Mouse (Mus musculus) hindbrain, embryonic 16.5 days (tissue): Measurements from ENCODE around the gene Tmprss9. TPM values are rescaled to one million over a fixed set of nuclear protein-coding genes. Genes with fewer than 3 reads are reported as not detected.

Experiments used
- ATAC-seq: fragments of 200-750 bp; cut with Nextera tagmentation; 2 replicates; pipeline ENCODE4 v1.8.0; 2017; ENCODE audit warnings: moderate TSS enrichment, moderate library complexity
- H3K27ac ChIP-seq: fragments of 300-500 bp; sonication (generic); 2 replicates; pipeline ENCODE4 v1.5.1; 2014; ENCODE audit warnings: low read depth, mild to moderate bottlenecking, control low read depth, low read length, moderate library complexity
- H3K27me3 ChIP-seq: fragments of 300-500 bp; sonication (generic); replicated peaks from 2 replicates; pipeline ENCODE4 v1.6.1; 2014; ENCODE audit warnings: low read length; ENCODE audit not compliant: control insufficient read depth, insufficient read depth
- H3K36me3 ChIP-seq: fragments of 300-500 bp; sonication (generic); 2 replicates; pipeline ENCODE4 v1.6.1; 2014; ENCODE audit warnings: mild to moderate bottlenecking, low read length, moderate library complexity, mixed read lengths; ENCODE audit not compliant: control insufficient read depth, insufficient read depth
- H3K4me1 ChIP-seq: fragments of 300-500 bp; sonication (generic); 2 replicates; pipeline ENCODE4 v1.6.1; 2014; ENCODE audit warnings: low read depth, low read length; ENCODE audit not compliant: control insufficient read depth, insufficient read depth
- H3K4me2 ChIP-seq: fragments of 300-500 bp; sonication (generic); 2 replicates; pipeline ENCODE4 v1.6.1; 2014; ENCODE audit warnings: mild to moderate bottlenecking, low read length, control low read depth, moderate library complexity
- H3K4me3 ChIP-seq: fragments of 300-500 bp; sonication (generic); 2 replicates; pipeline ENCODE4 v1.5.1; 2014; ENCODE audit warnings: mild to moderate bottlenecking, low read length, control low read depth, moderate library complexity
- H3K9ac ChIP-seq: fragments of 300-500 bp; sonication (generic); 2 replicates; pipeline ENCODE4 v1.6.1; 2014; ENCODE audit warnings: low read depth, mild to moderate bottlenecking, control low read depth, low read length, moderate library complexity
- H3K9me3 ChIP-seq: fragments of 300-500 bp; sonication (generic); 2 replicates; pipeline ENCODE4 v1.6.1; 2014; ENCODE audit warnings: mild to moderate bottlenecking, low read length, moderate library complexity; ENCODE audit not compliant: control insufficient read depth
- WGBS: fragments of 180-500 bp; shearing (Covaris S2); extraction: QIAGEN DNeasy Blood & Tissue Kit; methylation state at CpG from one replicate; pipeline ENCODE4 v1.1.7; 2014; 5-methylcytosine and 5-hydroxymethylcytosine counted together
- polyA plus RNA-seq: library from polyadenylated mRNA; unstranded; fragments of >200 nt; fragmentation: Nextera tagmentation; extraction: Ambion mirVana; gene quantifications from 2 replicates; pipeline ENCODE4 v1.2.1, GENCODE M21; 2015

The Tmprss9 gene
- polyA plus RNA-seq, 1 experiment from 2014 or later = 0.13 TPM

DNA sequence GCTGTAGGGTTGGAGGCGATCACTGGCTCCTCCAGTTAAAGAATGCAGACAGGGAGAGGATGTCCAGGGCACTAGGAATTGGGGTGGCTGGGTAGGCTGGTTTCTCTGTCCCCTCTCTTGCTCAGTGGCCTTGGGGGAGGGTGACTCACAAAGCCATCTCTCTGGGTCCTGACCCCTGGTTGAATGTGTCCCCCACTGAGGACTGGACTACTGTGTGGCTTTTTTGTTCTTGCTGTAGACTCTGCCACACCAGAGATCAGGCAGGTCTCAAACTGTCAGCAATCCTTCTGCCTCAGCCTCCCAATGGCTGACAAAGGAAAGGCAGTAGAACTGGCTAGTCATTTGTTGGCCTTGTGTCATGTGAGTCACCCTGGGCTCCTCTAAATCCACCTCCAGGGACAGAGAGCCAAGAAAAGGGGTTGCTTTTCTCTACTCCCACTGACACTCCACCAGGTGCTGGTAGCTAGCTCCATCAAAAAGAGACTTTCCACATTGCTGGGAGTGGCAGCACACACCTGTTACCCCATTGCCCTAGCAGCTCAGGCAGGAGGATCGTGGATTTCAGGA, 33.2 kb upstream of the Tmprss9 start:
- peaks cover 6% of the 10 kb centered on the region for H3K4me1 ChIP-seq
- H3K27ac ChIP-seq = no peak overlapping the region
- peaks cover 8% of the 10 kb centered on the region; the same call in 1 of the 2 replicates for H3K36me3 ChIP-seq
- no peak overlapping the region for H3K4me2 ChIP-seq
- no peak for ATAC-seq
- H3K9me3 ChIP-seq = 0 out of 2 replicates have a peak, but pooled peaks cover 4% of the 10 kb centered on the region
- no peak overlapping the region for H3K9ac ChIP-seq
- WGBS = 70% methylated on average over 2 of the region's 2 CpGs
- peaks cover 27% of the 10 kb centered on the region for H3K27me3 ChIP-seq
- no peak overlapping the region for H3K4me3 ChIP-seq

DNA sequence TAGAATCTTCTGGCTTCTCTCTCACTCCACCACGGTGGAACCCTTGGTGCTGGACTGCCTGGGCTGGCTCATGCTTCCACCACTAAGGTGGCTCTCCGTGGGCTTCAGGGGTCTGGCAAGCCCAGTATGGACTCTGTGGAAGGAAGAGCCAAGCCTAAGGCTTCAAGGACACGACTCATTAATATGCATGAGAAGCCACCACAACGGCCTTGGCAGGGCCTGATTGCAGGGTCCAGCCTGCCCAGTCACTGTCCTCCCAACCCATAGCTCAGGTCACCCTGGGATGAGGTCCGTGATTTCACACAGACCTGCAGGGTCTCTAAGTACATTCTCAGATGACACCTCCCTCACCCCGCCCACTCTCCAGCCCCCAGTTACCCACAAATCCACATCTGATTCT, 31.8 kb upstream of the Tmprss9 start:
- whole genome bisulfite sequencing = 51% methylated on average over 6 of the region's 6 CpGs
- Histone ChIP-seq H3K4me1 (peaks cover 13% of the 10 kb centered on the region), H3K9ac (no peak overlapping the region), H3K4me2 (no peak overlapping the region), H3K27me3 (peaks cover 18% of the 10 kb centered on the region), H3K4me3 (no peak overlapping the region), H3K36me3 (peaks cover 3% of the 10 kb centered on the region; the same call in 1 of the 2 replicates), H3K27ac (no peak overlapping the region), H3K9me3 (0 out of 2 replicates have a peak, but pooled peaks cover under 1% of the 10 kb centered on the region)
- ATAC-seq = no peak

DNA sequence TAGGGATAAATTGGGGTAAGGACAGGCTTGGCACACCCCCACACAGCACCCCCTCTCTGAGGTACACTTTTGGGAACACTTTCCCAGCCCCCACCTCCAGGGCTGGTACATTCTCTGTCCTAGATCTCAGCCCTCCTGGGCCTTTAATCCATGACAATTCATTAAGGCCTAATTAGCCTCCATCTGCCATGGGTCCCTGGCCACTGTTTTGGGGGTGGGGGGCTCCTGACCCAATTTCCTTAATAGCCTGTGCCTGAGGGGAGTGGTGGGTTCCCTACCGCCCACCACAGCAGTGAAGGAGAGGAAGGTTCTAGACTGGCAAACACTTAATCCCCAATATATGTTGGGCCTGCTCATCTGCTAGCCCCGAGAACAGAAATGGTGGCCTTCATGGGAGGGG, 30.0 kb upstream of the Tmprss9 start:
- no peaks in the 10 kb centered on the region for H3K36me3 ChIP-seq
- H3K9me3 ChIP-seq = no peaks in the 10 kb centered on the region
- H3K4me3 ChIP-seq = no peak overlapping the region
- H3K27ac ChIP-seq = no peak overlapping the region
- 64% methylated on average over 2 of the region's 2 CpGs for WGBS
- peaks cover 15% of the 10 kb centered on the region for H3K27me3 ChIP-seq
- peaks cover 13% of the 10 kb centered on the region for H3K4me1 ChIP-seq
- ATAC-seq = no peak
- no peak overlapping the region for H3K9ac ChIP-seq
- no peak overlapping the region for H3K4me2 ChIP-seq

DNA sequence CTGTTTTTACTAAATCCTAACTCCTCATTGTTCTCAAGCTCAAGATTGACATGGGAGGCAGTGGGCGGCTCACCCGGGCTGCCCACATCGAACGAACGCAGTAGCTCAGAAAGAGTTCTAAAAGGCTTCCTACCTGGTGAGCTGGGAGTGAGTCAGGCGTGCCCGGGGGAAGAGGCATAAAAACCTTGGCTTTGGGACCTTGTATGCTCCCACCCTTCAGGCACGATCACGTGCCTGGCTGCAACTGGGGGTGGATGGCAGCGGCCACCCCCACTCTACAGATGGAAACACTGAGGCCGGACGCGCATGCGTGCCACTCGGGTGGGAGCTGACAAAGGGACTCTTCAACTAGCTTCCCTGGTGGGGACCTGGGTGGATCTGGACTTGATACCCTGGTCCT, 29.3 kb upstream of the Tmprss9 start:
- ATAC-seq = no peak

DNA sequence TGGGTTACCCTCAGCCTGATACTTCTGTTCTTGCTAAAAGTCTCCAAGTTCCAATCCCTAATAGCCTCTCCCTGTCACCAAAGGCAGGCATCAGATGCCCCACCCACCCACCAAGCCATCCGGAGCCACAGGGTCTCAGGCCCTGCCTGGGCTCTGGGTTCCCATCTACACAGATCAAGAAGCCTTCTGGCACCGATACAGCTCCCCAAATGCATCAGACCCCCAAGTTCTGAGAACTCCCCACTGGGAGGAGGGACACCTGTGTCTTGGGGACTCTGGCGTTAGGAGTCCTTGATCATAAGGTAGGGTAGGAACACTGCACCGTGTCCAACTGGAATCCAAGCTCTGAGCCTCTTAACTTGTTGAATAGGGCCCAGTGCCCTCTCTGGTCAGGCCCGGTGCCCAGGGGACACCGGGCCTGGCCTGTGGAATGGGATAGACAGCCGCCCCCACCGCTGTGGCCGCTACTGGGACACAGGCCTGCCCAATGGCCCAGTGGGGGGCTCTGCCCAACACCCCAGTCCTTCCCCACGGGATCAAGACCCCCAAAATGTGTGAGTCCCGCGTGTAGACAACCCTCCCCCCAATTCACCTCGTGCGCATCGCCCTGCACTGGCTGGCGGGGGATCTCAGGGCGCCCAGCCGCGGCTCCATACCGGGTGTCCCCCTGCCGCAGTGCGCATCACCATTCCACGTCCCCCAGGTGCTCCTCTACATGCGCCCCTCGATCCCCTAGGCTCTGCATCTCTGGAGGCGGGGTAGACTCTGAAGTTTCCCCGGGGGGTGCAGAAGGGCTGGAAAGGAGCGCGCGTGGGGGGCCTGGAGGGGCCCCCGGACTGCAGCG, 28.3 kb upstream of the Tmprss9 start:
- peak; percentile 40 for ATAC-seq

More for the DNA sequence above, 29.3 kb upstream of the Tmprss9 start:
- Histone ChIP-seq H3K27ac (no peak overlapping the region), H3K4me1 (peaks cover 13% of the 10 kb centered on the region), H3K36me3 (no peaks in the 10 kb centered on the region), H3K4me2 (no peak overlapping the region; the same call in 1 of the 2 replicates), H3K27me3 (peaks cover 15% of the 10 kb centered on the region), H3K9me3 (no peaks in the 10 kb centered on the region), H3K4me3 (no peak overlapping the region), H3K9ac (no peak overlapping the region)
- WGBS = 79% methylated on average over 15 of the region's 15 CpGs

DNA sequence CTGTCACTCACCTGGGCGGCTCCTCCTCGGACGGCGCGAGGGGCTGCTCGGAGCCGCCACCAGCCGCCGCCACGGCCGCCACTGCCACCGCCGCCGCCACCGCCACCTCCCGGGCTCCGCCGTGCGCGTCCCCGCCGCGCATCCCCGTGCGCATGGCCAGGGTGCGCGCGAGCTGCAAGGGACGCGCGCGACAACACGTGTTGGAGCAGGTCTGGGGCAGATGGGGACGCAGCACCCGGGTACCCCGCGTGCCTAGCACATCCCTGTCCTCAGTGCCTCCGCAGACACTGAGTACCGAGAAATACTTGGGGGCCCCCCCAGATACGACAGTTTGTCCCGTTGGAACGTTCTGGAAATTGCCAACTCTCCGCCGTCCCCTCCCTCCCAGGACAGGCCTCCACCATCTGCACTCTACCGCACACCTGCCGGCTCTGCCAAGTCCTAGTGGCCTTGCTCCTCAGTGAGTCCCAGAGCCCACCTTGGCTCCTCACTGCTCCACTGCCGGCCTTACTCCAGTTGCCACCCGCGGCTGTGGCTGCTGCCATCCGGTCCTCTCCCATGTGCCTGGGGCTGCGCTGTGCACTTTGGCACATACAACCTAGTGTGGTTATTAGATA, 27.6 kb upstream of the Tmprss9 start, which contains the start of gene Lingo3:
Lingo3 (minus strand) TSS at position 109 of the 617 bp plus-strand sequence.
- H3K4me2 ChIP-seq = peak within 1 kb of the TSS; percentile 84
- no peaks in the 10 kb centered on the region for H3K9me3 ChIP-seq
- peak within 1 kb of the TSS; percentile 68 for H3K4me3 ChIP-seq
- H3K9ac ChIP-seq = peak within 1 kb of the TSS; percentile 74
- ATAC-seq = peak; percentile 56
- peaks cover 13% of the 10 kb centered on the region for H3K4me1 ChIP-seq
- 4% methylated on average over 30 of the region's 51 CpGs for WGBS
- no peak within 1 kb of the TSS; the same call in 1 of the 2 replicates for H3K27ac ChIP-seq
- peaks cover 15% of the 10 kb centered on the region for H3K27me3 ChIP-seq
- H3K36me3 ChIP-seq = no peaks in the 10 kb centered on the region

More for the DNA sequence above, 28.3 kb upstream of the Tmprss9 start:
- no peak overlapping the region; the same call in 1 of the 2 replicates for H3K27ac ChIP-seq
- H3K4me1 ChIP-seq = peaks cover 13% of the 10 kb centered on the region
- H3K4me3 ChIP-seq = peak overlapping the region; percentile 68
- H3K9ac ChIP-seq = peak overlapping the region; percentile 74
- no peaks in the 10 kb centered on the region for H3K9me3 ChIP-seq
- WGBS = 8% methylated on average over 32 of the region's 32 CpGs
- H3K27me3 ChIP-seq = peaks cover 15% of the 10 kb centered on the region
- peak overlapping the region; percentile 84 for H3K4me2 ChIP-seq
- H3K36me3 ChIP-seq = no peaks in the 10 kb centered on the region

DNA sequence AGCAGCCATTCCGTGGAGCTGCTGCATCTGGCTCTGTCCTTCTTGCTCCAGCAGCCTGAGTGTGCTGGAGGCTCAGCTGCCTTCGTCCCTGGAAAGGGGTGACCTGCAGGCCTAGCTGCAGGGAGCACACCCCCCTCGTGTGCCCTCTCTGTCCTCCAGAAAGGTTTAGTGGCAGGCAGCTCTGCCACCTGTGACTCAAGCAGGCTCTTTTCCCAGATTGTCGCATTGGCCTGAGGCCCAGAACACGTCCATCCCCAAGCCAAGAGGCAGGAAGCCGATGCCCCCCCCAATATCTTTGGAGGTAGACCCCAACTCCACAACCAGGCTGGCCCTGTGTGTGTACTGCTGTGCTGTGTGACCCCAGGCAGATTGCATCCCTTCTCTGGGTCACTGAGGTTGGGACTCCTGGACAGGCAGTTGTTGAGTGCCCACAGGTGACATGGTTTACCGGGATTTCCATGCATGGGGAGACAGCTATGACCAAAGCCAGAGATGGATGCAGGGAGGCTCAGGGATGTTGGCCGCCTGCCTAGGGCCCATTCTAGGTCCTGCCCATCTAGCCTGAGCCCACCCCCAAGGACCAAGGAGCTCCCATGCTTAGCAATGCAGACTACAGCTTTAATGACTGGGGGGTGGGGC, 26.5 kb upstream of the Tmprss9 start:
- Histone ChIP-seq H3K27ac (no peak overlapping the region), H3K36me3 (no peaks in the 10 kb centered on the region), H3K4me1 (peaks cover 13% of the 10 kb centered on the region), H3K27me3 (peaks cover 15% of the 10 kb centered on the region), H3K9me3 (no peaks in the 10 kb centered on the region), H3K4me2 (no peak overlapping the region), H3K4me3 (no peak overlapping the region), H3K9ac (no peak overlapping the region)
- WGBS = 54% methylated on average over 8 of the region's 8 CpGs
- no peak for ATAC-seq

DNA sequence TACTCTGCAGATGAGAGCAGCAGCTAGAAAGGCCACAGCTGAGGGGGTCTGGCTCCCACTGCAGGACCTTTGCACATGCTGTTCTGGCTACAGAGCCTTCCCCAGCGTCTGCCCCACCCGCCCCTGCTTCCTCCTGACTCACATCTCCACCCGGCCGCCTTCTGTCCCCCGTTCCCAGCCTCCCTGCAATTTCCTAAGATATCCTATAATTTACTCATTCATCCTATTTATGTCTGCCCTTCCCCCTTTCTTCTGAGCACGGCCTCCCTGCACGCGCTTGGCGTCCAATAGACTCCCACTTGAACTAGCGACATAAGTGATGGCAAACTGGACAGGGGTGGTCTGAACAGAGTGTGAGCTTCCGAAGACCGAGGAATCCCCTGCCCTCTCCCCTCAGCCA, 25.9 kb upstream of the Tmprss9 start:
- ATAC-seq = no peak
- 86% methylated on average over 12 of the region's 12 CpGs for WGBS
- H3K9ac ChIP-seq = no peak overlapping the region

More for the DNA sequence above, 25.9 kb upstream of the Tmprss9 start:
- Histone ChIP-seq H3K9me3 (no peaks in the 10 kb centered on the region), H3K27ac (no peak overlapping the region), H3K36me3 (no peaks in the 10 kb centered on the region), H3K4me2 (no peak overlapping the region), H3K27me3 (peaks cover 15% of the 10 kb centered on the region), H3K4me3 (no peak overlapping the region), H3K4me1 (peaks cover 13% of the 10 kb centered on the region)
